Mouse (Mus musculus): Measurements from ENCODE around the gene Gm20521. TPM values are rescaled to one million over a fixed set of nuclear protein-coding genes. Genes with fewer than 3 reads are reported as not detected.

Gm20521 gene
- polyA plus RNA-seq (2012; rRNA removed), result 0.09 and 0.10 TPM in 2 replicates

DNA sequence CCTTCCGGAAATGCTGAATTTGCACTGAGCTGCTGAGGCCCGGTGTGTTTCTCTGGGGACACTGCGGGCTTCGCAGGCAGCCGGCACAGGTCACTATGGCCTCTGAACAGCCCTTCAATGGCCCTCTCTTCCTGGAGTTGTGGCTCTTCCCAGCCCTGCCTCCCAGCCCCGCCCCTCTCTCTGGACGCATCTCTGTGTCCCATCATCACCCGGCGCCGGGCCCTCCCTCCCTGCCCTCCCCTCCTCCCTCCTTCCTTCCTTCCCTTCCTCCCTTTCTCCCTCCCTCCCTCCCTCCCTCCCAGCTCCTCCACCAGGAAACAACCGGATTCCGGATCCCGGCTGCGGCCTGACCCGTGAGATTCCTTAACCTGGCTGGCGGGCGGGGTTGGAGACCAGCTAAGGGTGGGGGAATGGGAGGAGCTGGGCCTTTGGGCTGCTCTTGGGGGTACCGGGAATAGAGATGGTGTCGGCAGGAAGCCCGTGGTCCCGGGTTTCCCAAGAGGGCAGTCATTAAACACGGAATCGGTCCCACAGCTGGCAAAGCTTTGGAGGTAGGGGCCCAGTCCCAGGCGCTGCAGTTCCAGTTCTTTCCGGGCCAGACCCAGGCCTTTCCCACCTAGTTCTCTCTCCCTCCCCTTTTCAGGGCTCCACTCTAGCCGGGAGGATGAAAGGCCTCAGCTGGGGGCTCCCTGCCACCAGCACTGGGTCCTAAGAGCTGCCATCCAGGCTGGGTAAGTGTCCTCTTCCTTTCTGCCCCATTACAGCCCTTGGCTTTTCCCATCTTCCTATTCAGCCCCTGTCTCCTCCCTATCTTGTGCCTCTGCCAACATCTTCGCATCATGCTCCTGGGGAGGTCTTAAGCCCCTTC lies at the start of gene Gm20521, which contains the start of gene Bcl2l2:
Gm20521 (plus strand) TSS at position 288 of the 868 bp plus-strand sequence.
Bcl2l2 (plus strand) TSS at position 224 of the 868 bp plus-strand sequence.

DNA sequence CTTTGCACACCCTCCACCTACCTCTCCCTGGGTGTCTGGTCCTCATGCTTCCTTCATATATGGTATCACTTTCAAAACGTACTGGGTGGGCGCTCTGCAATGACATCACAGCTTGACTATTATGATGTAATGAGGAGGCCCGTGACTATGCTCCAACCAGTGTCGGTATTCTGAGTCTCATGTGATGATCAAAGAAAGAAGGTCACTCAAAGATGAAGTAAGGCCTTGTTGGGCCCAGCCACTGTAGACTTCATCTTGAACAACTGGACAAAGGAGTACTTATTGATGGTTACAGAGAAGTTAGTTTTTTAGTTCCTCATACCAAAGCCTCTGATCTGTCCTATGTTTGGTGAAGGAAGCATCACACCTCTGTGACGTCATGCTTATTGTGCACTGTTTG lies 12.4 kb upstream of the Gm20521 start, which contains the start of gene Homez:
Homez (minus strand) TSS at position 101 of the 400 bp plus-strand sequence.

DNA sequence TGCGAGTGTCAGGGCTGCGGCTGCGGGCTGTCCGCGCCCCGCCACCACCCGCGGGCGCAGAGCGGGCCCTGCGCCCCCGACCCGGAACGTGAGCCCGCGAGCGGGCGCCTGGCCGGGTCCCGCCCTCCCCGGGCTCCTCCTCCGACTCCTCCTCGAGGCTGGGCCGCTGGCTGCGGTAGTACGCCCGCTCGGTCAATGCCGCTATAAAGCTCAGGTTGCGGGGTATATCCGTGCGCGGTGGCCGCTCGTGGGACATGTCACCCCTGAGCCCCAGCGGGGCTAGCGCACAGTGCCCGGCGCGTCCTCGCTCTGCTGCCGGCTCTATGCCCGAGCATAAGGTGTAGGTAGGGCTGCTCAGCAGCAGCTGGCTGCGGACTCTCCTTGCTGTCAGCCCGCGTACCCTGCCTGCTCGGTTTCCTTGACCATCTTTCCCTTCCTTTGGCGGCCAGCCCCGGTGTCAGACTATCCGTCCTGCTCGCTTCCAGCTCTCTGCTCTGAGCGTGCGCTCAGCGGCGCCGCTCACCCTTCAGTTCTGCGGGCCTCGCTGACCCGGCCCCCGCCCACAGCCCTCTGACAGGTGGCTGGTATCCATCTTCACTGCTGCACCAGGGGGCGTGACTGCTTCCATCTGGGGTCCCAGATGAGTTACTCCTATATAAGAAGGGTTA lies 6.1 kb upstream of the Gm20521 start, which contains the start of gene Ppp1r3e:
Ppp1r3e (minus strand) TSS at position 503 of the 668 bp plus-strand sequence.

DNA sequence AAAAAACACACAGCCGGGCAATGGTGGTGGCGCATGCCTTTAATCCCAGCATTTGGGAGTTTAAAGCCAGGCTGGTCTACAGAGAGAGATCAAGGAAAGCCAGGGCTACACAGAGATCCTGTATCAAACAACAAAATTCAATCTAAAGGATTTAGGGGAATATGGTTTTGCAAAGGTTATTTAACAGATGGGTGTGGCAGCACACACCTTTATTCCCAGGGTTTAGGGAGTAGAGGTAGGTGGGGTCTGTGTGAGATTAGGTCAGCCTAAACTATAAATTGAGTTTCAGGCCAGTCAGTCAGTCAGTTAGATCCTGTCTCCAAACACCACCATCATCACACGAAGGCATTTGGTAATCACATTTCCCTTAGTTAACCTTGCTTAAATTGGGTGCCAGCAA lies 9.0 kb downstream of the Gm20521 start, which contains the start of gene Pabpn1:
Pabpn1 (plus strand) TSS at position 301 of the 400 bp plus-strand sequence.

DNA sequence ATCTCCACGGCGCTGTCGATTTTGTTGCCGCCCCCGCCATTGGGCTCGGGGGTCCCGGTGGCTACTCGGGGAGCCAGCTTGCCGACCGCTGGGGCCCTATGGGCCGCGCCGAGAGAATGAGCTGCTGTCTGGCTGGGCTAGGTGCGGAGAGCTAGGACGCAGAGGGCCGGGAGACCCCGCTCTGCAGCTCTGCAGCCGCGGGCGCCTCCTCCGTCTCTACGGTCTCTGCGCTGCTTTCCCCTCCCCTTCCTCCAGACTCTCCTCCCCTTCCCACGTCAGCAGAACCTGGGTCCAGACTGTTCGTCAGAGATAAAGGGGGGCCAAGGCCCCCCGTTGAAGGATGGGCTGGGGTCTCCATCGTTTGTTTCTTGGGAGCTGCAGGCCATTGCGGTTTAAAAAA lies 29.6 kb downstream of the Gm20521 start, which contains the start of gene Slc22a17:
Slc22a17 (minus strand) TSS at position 247 of the 400 bp plus-strand sequence.

DNA sequence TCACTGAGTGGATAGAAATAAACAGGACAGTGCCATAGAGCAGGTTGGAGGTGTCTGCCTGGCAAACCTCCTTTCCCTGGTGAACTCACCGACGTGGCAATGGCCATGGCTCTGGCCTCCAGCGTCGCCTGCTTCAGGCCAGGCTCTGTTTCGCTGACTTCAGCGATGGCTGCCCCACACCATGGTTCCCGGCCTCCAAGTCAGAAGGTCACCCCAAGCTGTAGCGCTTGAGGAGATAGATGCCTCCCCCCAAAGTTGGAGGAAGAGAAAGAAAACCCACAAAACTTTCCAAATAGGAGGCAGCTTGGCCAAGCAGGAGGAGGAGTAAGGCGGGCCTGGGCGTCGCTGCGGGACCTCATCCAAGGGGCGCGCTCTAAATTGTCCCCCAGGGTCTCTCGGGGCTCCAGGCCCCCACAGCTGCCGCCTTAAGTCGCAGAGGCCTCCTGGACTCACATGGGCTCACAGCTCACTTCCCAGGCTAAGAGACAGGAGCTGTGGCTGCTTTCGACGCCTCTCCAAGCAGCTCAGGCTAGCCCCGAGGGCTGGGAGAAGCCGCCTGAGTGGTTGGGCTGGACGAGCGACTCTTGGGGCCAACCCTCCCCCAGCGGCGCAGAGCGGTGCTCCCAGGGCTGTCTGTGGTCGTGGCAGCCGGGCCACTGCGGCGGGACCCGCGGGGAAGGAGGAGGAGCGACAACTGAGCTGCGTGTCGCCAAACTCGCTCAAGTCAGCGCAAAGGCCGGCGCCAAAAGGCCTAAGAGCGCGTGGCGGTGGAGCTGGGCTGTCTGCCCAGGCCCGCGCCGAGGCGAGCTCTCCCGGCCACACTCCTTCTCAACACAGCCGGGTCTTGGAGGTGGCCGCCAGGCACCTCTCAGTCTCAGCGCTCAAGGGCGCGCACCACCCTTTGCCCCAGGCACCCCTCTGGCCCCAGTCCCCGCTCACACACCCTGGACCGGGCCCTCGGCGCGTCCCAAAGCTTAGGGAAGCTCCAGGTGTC lies 42.4 kb downstream of the Gm20521 start, which contains the start of gene Efs:
Efs (minus strand) TSS at position 778 of the 994 bp plus-strand sequence.

DNA sequence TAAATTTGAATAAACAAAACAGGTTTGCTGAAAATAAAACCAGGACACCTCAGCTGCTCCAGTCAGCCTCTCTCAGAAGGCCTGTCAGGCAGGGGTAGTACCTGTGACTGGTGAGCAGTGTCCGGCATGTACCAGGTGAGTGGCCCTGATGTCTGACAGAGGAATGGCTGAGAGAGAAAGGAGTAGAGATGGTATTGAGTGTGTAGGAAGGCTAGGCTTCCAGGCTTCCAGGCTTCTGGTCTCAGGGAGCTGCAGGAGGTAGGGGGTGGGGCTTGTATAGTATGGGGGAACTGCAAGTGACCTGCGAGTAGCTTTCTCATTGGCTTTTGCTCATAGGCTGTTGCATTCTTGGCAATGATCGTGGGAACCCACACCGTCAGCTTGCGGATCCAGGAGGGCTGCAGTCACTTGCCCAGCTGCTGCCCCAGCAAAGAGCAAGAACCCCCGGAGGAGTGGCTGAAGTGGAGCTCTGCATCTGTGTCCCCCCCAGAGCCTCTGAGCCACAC lies 49.5 kb downstream of the Gm20521 start, which contains the start of gene Il25:
Il25 (plus strand) TSS at position 51 of the 506 bp plus-strand sequence.

DNA sequence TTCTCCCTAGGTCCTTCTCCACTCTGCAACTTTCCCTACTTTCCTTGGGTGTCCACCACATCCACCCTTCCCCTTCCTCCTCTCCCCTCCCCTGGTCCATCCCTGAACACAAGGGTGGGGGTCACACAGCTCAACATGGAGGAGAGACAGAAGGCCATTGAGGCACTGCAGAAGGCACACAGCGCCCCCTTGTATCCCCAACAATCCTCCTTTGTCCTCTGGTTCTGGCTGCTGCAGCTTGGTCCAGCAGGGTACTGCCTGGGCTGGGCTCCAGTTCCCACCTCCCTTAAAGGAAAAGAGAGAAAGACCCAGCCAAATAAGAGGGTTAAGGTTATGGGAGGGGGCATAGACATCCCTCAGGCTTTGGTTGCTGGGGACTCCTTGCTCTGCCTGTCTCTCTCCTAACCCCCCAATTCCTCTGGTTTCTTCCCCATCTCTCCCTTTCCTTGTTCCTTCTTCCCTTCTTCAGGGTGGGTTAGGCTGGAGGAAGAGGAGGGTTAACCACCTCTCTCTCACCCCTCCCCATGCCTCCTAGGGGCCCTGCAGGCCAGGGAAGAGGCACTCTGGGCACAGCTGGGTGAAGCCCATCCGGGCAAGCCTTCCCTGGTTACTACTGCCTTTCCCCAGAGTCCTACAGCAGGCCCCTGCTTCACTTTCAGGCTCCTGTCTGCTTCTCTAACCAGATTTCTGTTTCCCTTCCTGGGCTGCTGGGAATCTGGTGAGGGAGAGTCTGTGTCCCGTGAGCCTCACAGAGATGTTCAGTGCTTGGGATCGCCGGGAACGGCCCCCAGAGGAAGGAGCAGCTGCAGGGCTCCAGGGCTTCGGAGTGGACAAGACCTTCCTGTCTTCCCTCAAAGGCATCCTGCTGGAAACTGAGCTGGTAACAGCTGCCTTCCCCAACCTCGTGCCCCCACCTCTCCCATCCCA lies 52.9 kb downstream of the Gm20521 start, which contains the start of gene Cmtm5:
Cmtm5 (plus strand) TSS at position 358 of the 927 bp plus-strand sequence.

Other genes starting within 250 kb of the Gm20521 start
- gene Gm17606, start 242.5 kb upstream of the Gm20521 start, polyA plus RNA-seq (2012; rRNA removed), result not detected in 2 replicates
- 1.00 and 1.1 TPM in 2 replicates for gene Cdh24, start 242.1 kb upstream of the Gm20521 start, polyA plus RNA-seq (2012; rRNA removed)
- 32.7 and 36.7 TPM in 2 replicates for gene 1700123O20Rik, start 197.2 kb upstream of the Gm20521 start, polyA plus RNA-seq (2012; rRNA removed)
- gene Acin1, start 196.5 kb upstream of the Gm20521 start, polyA plus RNA-seq (2012; rRNA removed), result 71.1 and 71.7 TPM in 2 replicates
- gene Gm29776, start 184.6 kb upstream of the Gm20521 start, polyA plus RNA-seq (2012; rRNA removed), result 0.05 TPM in 2 replicates
- 5.1 and 7.5 TPM in 2 replicates for gene Cebpe, start 171.3 kb upstream of the Gm20521 start, polyA plus RNA-seq (2012; rRNA removed)
- 2.9 and 3.6 TPM in 2 replicates for gene Slc7a8, start 101.5 kb upstream of the Gm20521 start, polyA plus RNA-seq (2012; rRNA removed)
- gene Rnf212b, start 69.3 kb upstream of the Gm20521 start, polyA plus RNA-seq (2012; rRNA removed), result not detected in 2 replicates
- 1.1 and 1.2 TPM in 2 replicates for gene Homez, start 12.5 kb upstream of the Gm20521 start, polyA plus RNA-seq (2012; rRNA removed)
- gene Ppp1r3e, start 5.9 kb upstream of the Gm20521 start, polyA plus RNA-seq (2012; rRNA removed), result 2.6 and 3.0 TPM in 2 replicates
- gene Bcl2l2, start 64 bp upstream of the Gm20521 start, polyA plus RNA-seq (2012; rRNA removed), result 4.9 and 5.8 TPM in 2 replicates
- 115 and 131 TPM in 2 replicates for gene Pabpn1, start 9.1 kb downstream of the Gm20521 start, polyA plus RNA-seq (2012; rRNA removed)
- gene Slc22a17, start 29.7 kb downstream of the Gm20521 start, polyA plus RNA-seq (2012; rRNA removed), result 2.8 and 5.0 TPM in 2 replicates
- 0.25 and 0.83 TPM in 2 replicates for gene Efs, start 42.7 kb downstream of the Gm20521 start, polyA plus RNA-seq (2012; rRNA removed)
- gene Il25, start 49.3 kb downstream of the Gm20521 start, polyA plus RNA-seq (2012; rRNA removed), result not detected in 2 replicates
- gene Cmtm5, start 52.8 kb downstream of the Gm20521 start, polyA plus RNA-seq (2012; rRNA removed), result 0.12 TPM in 1 of 2 replicates, not detected in the other
- 0.02 and 0.20 TPM in 2 replicates for gene Myh6, start 83.5 kb downstream of the Gm20521 start, polyA plus RNA-seq (2012; rRNA removed)
- gene Gm17428, start 93.5 kb downstream of the Gm20521 start, polyA plus RNA-seq (2012; rRNA removed), result not detected in 2 replicates
- gene Myh7, start 111.2 kb downstream of the Gm20521 start, polyA plus RNA-seq (2012; rRNA removed), result 0.07 and 2.9 TPM in 2 replicates
- 32.0 and 34.0 TPM in 2 replicates for gene Ngdn, start 132.0 kb downstream of the Gm20521 start, polyA plus RNA-seq (2012; rRNA removed)
- 0.19 and 0.28 TPM in 2 replicates for gene Zfhx2, start 208.9 kb downstream of the Gm20521 start, polyA plus RNA-seq (2012; rRNA removed)
- gene Thtpa, start 211.3 kb downstream of the Gm20521 start, polyA plus RNA-seq (2012; rRNA removed), result 1.9 and 2.4 TPM in 2 replicates
- gene Ap1g2, start 223.2 kb downstream of the Gm20521 start, polyA plus RNA-seq (2012; rRNA removed), result 12.2 and 14.4 TPM in 2 replicates
- gene Jph4, start 233.5 kb downstream of the Gm20521 start, polyA plus RNA-seq (2012; rRNA removed), result 0.02 and 0.05 TPM in 2 replicates

All from liver, embryonic 14 days (tissue).